Mouse (Mus musculus) urinary bladder, postnatal 25 days (tissue): ENCODE results near the gene Lrrc20.
"Not testable (repeated sequence)": the region's sequence is repeated elsewhere in the genome, so short reads cannot be mapped to it uniquely, and the experiment has no call there.

Experiments used
- DNase-seq: peaks from one replicate; pipeline ENCODE4 v3.0.0; 2022; ENCODE audit warnings: low spot score

Lrrc20 gene

GRCm38 (mm10) chr10:61587241-61587849 lies 111.7 kb downstream of the Lrrc20 start:
- DNase-seq: no peak

GRCm38 (mm10) chr10:61597991-61598390 lies 122.4 kb downstream of the Lrrc20 start:
- DNase-seq: no peak

GRCm38 (mm10) chr10:61599556-61600114 lies 124.0 kb downstream of the Lrrc20 start:
- no peak for DNase-seq

GRCm38 (mm10) chr10:61602283-61603033 lies 126.9 kb downstream of the Lrrc20 start:
- DNase-seq: peak; percentile 55

- no peak for DNase-seq
Measured at GRCm38 (mm10) chr10:61604376-61605065, 128.9 kb downstream of the Lrrc20 start.

- not testable (repeated sequence) for DNase-seq
Measured at GRCm38 (mm10) chr10:61605381-61605780, 129.8 kb downstream of the Lrrc20 start.

GRCm38 (mm10) chr10:61605851-61606250 lies 130.2 kb downstream of the Lrrc20 start:
- DNase-seq: peak; percentile 72

- no peak for DNase-seq
Measured at GRCm38 (mm10) chr10:61608233-61608632, 132.6 kb downstream of the Lrrc20 start.

- peak; percentile 50 for DNase-seq
Measured at GRCm38 (mm10) chr10:61610650-61611235, 135.1 kb downstream of the Lrrc20 start.

GRCm38 (mm10) chr10:61614311-61614710 lies 138.7 kb downstream of the Lrrc20 start:
- DNase-seq: no peak

GRCm38 (mm10) chr10:61618528-61618927 lies 142.9 kb downstream of the Lrrc20 start:
- no peak for DNase-seq

GRCm38 (mm10) chr10:61621681-61622080 lies 146.1 kb downstream of the Lrrc20 start:
- DNase-seq: no peak

- not testable (repeated sequence) for DNase-seq
Measured at GRCm38 (mm10) chr10:61623874-61624273, 148.3 kb downstream of the Lrrc20 start.

- DNase-seq: no peak
Measured at GRCm38 (mm10) chr10:61624771-61625170, 149.2 kb downstream of the Lrrc20 start.

GRCm38 (mm10) chr10:61625381-61626257 lies 150.0 kb downstream of the Lrrc20 start:
- peak; percentile 14 for DNase-seq

GRCm38 (mm10) chr10:61626551-61626950 lies 150.9 kb downstream of the Lrrc20 start:
- DNase-seq: no peak

GRCm38 (mm10) chr10:61627195-61627937 lies 151.8 kb downstream of the Lrrc20 start:
- DNase-seq: no peak

GRCm38 (mm10) chr10:61627938-61628250 lies 152.3 kb downstream of the Lrrc20 start:
- no peak for DNase-seq
